Mouse (Mus musculus) spleen, postnatal 4 days (tissue): ENCODE results near the gene L3mbtl3.

Experiments used
- DNase-seq, 2 experiments: peaks; one replicate each; pipeline ENCODE4 v3.0.0; 2022; ENCODE audit warnings: low spot score in 2 of 2

L3mbtl3 gene

DNA sequence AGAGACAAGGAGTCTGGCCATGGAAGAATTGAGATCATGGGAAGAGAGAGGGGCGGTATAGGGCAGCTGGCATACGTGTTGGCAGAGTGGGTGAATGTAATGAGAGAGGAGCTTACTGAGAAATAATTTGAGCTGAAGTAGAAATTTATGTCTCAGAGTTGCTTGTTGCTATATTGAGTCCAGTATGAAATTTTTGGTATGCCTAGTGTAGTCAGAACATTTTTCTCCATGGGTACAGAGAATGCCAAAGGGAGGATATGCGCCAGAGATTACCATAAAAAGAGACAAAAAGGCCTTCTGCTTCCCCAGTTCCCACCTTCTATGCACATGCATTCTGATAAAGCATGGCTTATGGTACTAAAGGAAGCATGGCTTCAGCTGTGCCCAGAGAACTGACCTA is 132.6 kb downstream of the L3mbtl3 start:
- no peak for DNase-seq

DNA sequence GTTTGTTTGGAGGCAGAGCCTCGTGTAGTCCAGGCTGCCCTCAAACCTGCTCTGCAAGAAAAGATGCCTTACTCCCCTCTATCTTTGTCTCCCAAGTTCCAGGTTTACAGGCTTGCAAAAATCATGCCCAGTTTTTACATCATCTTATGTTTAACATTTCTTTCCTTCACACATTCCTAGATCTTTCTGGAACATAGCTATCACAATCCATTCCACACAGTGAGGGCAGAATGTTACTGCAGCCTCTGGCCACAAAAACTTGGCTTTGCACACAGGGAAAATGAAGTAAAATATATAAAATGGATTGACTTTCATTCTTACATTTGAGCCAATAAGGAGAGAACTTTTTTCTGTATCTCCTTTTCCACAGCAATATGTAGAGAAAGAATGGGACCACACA is 136.7 kb downstream of the L3mbtl3 start:
- DNase-seq, result no peak

DNA sequence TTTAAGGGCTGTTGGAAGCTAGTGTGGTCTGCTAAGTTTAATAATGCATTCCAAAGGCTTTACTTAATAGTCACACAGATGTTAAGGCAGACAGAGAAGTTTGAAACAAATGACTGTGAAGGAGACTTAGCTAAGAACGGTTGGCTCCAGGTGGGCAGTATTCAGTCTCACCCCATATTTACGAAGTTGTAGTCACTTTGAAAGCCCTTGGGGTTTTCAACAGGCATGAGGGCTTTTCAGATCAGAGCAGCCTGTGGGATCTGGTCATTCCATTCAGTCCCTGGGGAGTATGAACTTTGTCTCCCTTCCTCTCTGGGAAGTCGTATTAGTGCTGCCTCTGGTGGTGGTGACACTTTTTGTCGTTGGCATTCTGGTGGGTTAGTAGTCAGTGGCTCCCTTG is 137.2 kb downstream of the L3mbtl3 start:
- DNase-seq, result no peak

DNA sequence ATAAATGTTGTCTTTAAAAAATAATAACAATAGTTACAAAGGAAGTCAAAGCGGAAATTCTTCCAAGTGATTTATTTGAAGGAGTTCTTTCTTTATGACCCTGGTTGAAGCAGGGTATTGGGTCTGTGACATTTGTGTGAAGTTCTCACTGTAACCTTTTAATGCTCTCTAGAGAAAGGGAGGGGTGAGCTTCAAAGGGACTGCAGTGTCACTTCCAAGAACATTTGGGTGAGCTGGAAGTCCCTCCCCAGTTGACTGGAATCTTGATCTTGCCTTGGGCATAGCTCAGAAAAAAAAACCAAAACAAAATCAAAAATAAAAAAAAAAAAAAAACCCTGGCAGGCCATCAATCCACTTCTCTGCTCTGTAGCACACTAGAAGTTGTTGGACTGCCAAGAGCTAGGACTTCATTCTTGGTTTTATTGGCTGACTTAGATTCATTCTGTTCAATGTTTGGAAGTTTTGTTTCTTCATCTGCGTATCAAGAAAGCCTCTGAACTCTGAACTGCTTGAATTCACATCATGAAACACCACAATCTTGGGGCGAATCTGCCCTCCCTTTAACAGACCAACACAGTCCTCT is 143.6 kb downstream of the L3mbtl3 start:
- DNase-seq, result no peak

DNA sequence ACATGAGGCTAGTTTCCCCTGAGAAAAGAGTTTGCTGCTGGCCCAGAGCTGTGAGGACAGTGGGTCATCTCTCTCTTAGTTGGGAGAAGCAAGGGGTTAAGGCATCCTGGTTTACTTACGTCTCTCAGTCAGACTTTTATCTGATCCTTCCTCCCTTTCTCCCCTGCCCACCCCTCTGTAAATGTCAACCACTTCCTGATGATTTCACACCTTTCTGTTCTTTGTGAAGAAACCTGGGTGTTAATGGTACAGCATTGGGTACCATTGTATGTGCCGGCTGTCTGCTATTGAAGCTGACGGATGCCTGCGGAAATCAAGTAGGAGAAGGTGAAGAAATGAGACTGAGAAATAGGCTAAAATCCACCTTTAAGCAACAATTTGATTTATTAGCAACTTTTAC is 146.3 kb downstream of the L3mbtl3 start, which contains the start of gene Samd3:
Gene Samd3 (plus strand): TSS at position 220 of the 400 bp plus-strand sequence.
- peak in 1 of 2 experiments; percentile 25 for DNase-seq

DNA sequence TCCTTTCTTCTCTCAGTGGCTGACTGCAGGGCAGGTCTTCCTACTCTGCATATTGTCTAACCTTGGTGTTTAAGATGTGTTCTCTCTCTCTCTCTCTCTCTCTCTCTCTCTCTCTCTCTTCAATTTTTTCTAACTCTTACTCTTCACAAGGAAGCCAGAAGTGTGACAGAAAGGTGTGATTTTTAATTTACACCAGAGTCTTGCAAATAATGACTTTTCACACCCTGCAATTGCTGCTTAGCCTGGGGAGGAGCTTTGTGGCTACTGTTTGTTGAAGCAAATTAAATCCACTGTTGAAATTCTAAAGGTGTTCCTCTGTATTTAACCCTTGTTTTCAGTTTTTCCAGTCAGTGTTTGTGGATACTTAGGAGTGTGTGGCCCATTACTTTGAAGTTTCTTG is 147.6 kb downstream of the L3mbtl3 start:
- peak in 1 of 2 experiments; percentile 6 for DNase-seq

DNA sequence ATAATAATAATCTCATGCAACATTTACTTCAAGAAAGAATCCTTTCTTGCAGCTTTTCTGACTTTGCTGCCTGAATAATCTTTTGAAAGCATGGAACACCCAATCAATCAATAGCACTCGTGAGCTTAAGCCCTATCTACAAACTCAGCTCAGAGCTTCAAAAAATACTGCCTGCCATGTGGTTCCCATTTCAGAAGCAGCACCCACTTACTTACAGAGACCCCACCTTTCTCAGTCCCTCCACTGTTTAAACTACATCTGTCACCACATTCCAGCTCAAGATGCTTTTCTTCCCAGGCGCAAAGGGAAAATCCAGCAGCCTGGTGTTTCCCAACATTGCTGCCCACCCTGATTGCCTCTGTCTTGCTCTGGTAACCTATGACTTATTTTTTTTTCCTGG is 149.0 kb downstream of the L3mbtl3 start:
- peak in 1 of 2 experiments; percentile 21 for DNase-seq

DNA sequence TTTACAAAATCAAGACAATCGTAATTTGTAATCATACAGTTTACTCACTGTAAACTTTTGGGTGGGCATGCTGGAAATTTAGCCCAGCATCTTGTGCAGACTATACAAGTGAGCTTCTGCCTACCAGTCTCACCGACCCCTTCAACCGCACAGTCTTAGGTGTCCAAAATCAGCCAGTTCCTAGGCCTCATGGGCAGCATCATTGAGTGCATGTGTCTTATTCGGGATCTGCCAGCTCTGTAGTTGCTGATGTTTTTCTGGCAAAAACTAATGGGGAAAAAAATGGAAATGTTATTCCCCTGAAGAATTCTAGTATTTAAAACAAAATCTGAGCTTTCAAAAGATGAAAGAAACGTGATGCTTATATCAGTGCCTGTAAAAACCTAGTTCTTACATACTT is 149.5 kb downstream of the L3mbtl3 start:
- DNase-seq, result peak in 1 of 2 experiments; percentile 35
